Mouse (Mus musculus) bone marrow macrophage, adult 2 months (primary cell): ENCODE measurements around the gene Spint4.
"Not testable (repeated sequence)": the region's sequence is repeated elsewhere in the genome, so short reads cannot be mapped to it uniquely, and the experiment has no call there.

ENCODE experiments used
- CTCF ChIP-seq: IDR thresholded peaks from 2 replicates; pipeline ENCODE4 v1.5.1; 2012; ENCODE audit warnings: low read depth, mild to moderate bottlenecking, low read length, moderate library complexity
- POLR2A ChIP-seq: IDR thresholded peaks from 2 replicates; pipeline ENCODE4 v1.6.1; 2012; ENCODE audit warnings: mild to moderate bottlenecking, low read depth, low read length, borderline replicate concordance

DNA sequence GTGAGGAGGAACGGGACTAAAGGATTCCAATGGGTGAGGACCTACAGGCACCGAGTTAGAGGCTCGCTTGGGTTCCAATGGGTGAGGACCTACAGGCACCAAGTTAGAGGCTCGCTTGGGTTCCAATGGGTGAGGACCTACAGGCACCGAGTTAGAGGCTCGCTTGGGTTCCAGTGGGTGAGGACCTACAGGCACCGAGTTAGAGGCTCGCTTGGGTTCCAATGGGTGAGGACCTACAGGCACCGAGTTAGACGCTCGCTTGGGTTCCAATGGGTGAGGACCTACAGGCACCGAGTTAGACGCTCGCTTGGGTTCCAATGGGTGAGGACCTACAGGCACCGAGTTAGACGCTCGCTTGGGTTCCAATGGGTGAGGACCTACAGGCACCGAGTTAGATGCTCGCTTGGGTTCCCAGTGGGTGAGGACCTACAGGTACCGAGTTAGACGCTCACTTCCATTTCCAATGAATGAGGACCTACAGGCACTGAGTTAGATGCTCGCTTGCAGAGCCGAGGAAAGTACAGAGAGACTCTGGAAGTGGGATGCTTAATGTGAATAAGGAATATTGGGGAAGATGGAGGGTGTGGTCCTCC is 18.0 kb downstream of the Spint4 start:
- not testable (repeated sequence) for TF ChIP-seq POLR2A, CTCF
